Mouse (Mus musculus) left cerebral cortex, postnatal 25 days (tissue): ENCODE measurements around the gene Snapc3. TPM values are rescaled to one million over a fixed set of nuclear protein-coding genes. Genes with fewer than 3 reads are reported as not detected.
"Not testable (repeated sequence)": the region's sequence is repeated elsewhere in the genome, so short reads cannot be mapped to it uniquely, and the experiment has no call there.

ENCODE experiments used
- DNase-seq, 2 experiments: peaks; one replicate each; pipeline ENCODE4 v3.0.0; 2022; ENCODE audit warnings: low spot score in 2 of 2, mixed read lengths in 1 of 2
- intact Hi-C: fragments of 180-260 bp; cut with DNase I; formaldehyde crosslinking; loops from one replicate; pipeline ENCODE4 v1.15.1; 2025
- total RNA-seq, 2 experiments: library from RNA; stranded (reverse); gene quantifications; 2 replicates each; pipeline ENCODE4 v1.2.3; 2021

Snapc3 gene
- total RNA-seq, 2 experiments from 2014 or later = 38.4 to 41.1 TPM

GRCm38 (mm10) chr4:83486117-83486901 lies 68.8 kb downstream of the Snapc3 start, which contains the start of gene Psip1:
Gene Psip1 (minus strand): TSS chr4:83486459.
- DNase-seq = peak; percentile 87 to 90
- intact Hi-C loops = loop anchor here (1.0 to 2.0 kb wide), 2 partner anchors 39 to 84 kb away; partner anchors contain the start of gene Ccdc171

- DNase-seq = no peak
- intact Hi-C loops = no loop called here
Observed at GRCm38 (mm10) chr4:83489121-83489520, 71.6 kb downstream of the Snapc3 start.

GRCm38 (mm10) chr4:83493112-83493511 lies 75.6 kb downstream of the Snapc3 start:
- intact Hi-C loops = no loop called here
- DNase-seq = no peak

GRCm38 (mm10) chr4:83497013-83497412 lies 79.5 kb downstream of the Snapc3 start:
- DNase-seq, intact Hi-C loops: not testable (repeated sequence)

- peak; percentile 25 to 30 for DNase-seq
- intact Hi-C loops = no loop called here
Observed at GRCm38 (mm10) chr4:83500154-83501036, 82.9 kb downstream of the Snapc3 start.

GRCm38 (mm10) chr4:83501037-83501430 lies 83.5 kb downstream of the Snapc3 start:
- intact Hi-C loops = no loop called here
- DNase-seq = no peak

GRCm38 (mm10) chr4:83509600-83509999 lies 92.1 kb downstream of the Snapc3 start:
- DNase-seq = no peak
- intact Hi-C loops = no loop called here

GRCm38 (mm10) chr4:83511083-83511482 lies 93.6 kb downstream of the Snapc3 start:
- intact Hi-C loops = no loop called here
- DNase-seq = no peak

- no peak for DNase-seq
Observed at GRCm38 (mm10) chr4:83512217-83512616, 94.7 kb downstream of the Snapc3 start.

GRCm38 (mm10) chr4:83512644-83513043 lies 95.1 kb downstream of the Snapc3 start:
- intact Hi-C loops = no loop called here

More at GRCm38 (mm10) chr4:83512217-83512616, 94.7 kb downstream of the Snapc3 start:
- intact Hi-C loops = no loop called here

GRCm38 (mm10) chr4:83514183-83514582 lies 96.7 kb downstream of the Snapc3 start:
- DNase-seq = no peak
- intact Hi-C loops = no loop called here

More at GRCm38 (mm10) chr4:83512644-83513043, 95.1 kb downstream of the Snapc3 start:
- no peak for DNase-seq

- intact Hi-C loops = no loop called here
- DNase-seq = peak in 1 of 2 experiments; percentile 35
Observed at GRCm38 (mm10) chr4:83514976-83515669, 97.6 kb downstream of the Snapc3 start.

GRCm38 (mm10) chr4:83516144-83516543 lies 98.6 kb downstream of the Snapc3 start:
- DNase-seq, intact Hi-C loops: not testable (repeated sequence)

Other genes starting within 250 kb of the Snapc3 start
- 10 to 100 TPM; 61.7 to 66.5 TPM for gene Ttc39b, start 93.5 kb upstream of the Snapc3 start, total RNA-seq
- 100 to 1,000 TPM; 191 to 194 TPM for gene Psip1, start 68.7 kb downstream of the Snapc3 start, total RNA-seq
- gene Ccdc171, start 107.8 kb downstream of the Snapc3 start, total RNA-seq = 1 to 10 TPM; 3.3 to 3.8 TPM